Mouse (Mus musculus) regulatory T cell (primary cell): ENCODE measurements around the gene Hoxb8.

Source experiments
- in situ Hi-C: fragments of 300-600 bp; cut with MboI, MseI; formaldehyde crosslinking; loops from one replicate; pipeline ENCODE4 v1.15.1; 2025; ENCODE audit warnings: high pct_unique_total_duplicates

Hoxb8 gene

DNA sequence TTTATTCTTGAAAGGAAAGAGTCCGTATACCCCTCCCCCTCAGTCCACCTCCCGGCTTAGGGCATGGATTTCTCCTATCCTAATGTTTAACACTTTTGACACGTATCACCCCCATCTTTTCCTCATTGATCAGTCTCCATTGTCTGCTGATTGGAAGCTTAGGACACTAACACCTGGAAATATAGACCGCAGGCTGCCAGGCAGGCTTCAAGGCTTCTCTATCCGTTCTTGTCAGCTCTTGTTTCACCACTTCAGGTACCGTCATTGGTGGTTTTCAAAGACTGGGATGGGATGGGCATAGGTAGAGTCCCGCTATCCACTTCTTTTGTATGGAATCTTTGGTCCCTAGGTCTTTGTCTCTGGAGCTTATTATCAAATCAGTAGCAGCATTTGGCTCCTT is 45.4 kb downstream of the Hoxb8 start:
- in situ Hi-C loops: no loop called here

DNA sequence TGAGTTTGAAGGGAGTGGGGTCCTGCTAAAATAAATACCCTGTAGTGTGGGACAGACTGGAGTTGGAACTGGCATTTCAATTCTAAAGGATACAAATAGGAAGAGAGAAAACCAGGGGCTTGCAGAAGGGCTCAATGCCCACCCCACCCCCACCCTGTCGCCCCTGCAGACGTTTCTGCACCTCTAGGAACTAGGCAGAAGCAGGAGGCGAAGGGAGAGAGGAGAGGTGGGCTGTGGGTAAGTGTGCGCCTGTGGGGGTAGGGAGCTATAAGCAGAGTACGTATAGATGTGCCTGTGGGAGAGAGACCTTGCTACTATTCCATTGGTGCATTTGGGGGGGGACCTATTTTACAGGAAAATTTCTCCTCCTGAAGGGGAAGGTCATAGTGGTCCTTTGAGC is 46.0 kb downstream of the Hoxb8 start:
- in situ Hi-C loops: no loop called here

DNA sequence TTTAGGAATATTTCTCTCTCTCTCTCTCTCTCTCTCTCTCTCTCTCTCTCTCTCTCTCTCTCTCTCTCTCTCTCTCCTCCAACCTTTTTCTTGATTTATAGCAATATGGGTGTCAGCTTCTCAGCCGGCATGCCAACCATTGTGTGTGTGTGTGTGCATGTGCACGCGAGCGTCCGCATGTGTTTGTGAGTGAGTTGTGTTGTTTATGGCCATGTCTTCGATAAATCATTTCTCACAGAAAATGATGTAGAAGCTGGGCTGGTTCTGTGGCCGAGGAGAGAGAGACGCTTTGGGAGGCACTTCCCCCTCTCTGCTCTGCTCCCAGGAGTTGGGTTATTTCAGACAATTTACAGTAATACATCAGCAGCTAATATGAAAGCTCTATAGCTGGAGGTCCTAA is 46.9 kb downstream of the Hoxb8 start:
- in situ Hi-C loops: no loop called here

DNA sequence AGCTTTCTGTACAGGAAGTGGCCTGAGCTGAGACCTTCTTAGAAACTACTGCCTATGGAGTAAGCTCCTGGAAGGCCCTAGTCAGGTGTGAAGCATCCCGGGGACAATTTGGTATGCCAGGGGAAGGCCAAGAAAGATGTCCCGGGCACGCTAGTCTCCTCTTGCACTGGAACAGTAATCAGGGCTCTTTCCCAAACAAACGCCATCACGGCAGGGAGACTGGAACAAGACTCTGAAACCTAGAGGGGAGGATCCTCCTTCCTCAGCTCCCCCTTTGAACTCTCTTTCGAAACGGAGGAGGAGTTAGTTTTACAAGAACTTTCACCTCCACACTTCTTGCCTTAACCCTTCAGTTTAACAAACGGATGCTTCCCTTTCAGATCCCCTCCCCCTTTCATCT is 50.4 kb downstream of the Hoxb8 start:
- in situ Hi-C loops: no loop called here

DNA sequence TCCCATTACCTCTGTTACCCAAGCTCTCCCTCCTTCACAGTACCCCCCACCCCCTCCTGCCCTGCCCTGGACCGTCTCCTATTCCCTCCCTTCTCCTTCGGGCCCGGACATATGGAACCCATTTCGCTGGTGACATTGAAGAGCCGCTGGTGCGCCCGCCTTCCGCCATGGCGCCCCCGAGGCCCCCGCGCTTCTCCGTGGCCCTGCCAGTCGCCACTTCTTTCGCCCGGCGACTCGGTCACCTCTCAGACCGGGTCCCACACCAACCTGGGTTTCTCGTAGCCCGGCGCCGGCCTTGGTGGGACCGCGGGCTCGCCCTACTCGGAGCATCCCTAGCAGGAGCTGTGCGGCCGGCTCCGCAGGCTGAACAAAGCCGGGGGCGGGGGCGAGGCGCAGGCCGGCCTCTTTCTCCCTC is 50.9 kb downstream of the Hoxb8 start:
- in situ Hi-C loops: no loop called here

DNA sequence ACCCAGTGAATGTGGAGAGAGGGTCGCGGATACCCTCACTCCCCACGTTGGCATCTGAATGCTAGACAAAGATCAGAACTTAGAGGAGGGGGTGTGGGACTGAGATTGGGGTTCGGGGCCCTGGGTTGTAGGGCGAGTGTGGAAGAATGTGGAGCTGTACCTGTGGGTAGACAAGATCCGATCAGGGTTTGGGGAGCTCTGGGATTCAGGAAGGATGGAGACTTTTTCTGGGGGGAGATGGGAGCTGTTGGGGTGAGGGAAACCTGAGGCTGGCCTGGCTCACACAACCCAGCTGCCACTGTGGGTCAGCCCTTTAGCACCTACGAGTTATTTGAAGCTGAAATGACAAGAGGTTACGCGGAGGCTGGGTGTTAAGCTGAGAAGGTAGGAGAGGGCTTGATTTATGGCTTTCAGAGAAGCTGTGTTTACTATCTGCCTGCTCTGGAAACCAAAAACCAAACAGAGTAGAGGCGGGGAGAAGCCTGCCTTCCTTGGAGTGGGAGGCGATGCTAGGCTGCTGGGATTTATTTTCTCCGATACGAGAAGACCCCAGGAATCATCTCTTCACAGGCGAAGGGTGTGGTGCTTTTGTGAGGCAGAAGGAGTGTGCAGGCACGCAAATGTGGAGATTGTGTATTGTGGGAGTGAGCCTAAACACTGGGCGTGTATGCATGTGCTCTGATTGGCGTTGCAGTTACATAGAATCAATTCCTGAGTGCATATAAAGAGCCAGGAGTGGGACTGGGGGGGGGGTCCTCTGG is 51.7 kb downstream of the Hoxb8 start:
- in situ Hi-C loops: no loop called here

DNA sequence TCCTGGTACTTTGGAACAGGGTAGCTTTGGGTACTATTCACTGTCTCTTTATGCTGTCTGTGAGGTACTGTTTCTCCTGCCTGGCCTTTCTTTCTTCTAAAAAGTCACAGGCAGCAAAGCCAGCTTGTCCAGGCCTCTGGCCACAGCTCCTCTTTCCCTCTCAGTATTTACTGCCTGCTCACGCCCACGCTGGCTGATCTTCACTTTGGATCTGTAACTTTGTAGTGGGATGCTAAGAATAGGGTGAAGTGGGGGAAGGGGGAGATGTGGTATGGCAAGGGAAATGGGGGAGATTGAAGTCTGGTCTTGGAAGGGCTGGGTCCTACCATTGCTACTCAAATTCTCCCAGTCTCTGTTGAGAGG is 52.3 kb downstream of the Hoxb8 start:
- in situ Hi-C loops: no loop called here
